Comparison of ENCODE assay signal across 8 mouse cellular contexts in the genomic region with DNA sequence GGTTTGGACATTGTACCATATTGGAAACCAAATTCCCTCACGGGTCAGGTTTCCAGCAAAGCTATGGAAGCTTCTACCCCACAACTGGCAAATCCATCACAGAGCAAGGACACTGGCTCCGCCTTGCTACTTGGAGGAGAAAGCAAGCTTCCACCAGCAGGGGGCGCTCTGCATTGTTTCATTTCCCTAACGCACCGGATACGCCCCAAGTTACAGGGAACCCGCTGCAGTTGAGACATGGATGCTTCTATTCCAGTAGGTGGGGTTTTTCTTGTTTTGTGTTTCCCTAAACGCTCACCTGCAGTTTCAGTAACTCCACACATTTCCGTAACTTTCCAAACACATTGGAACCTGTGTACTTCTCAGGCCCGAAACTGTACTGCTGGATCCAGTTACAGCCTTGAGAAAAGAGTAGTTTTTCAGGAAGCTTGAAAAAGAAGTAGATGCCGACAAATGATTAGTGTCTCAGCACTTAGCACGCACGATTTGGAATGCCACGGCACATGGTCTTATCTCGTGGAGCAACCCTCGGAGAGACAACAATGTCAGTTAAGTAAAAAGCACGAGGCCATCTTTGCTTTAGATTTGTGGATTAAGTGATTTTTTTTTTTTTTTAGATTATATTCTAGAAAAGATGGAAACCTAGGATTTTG. TPM values are rescaled to one million over a fixed set of nuclear protein-coding genes. Genes with fewer than 3 reads are reported as not detected.
DNase-seq lines count a peak whose midpoint lies in the region; ATAC-seq and TF ChIP-seq lines count a peak whose summit lies in the region.

No protein-coding gene starts in this region.

- TF ChIP-seq EP300 in heart, adult 2 months (IDR thresholded peaks at IDR 0.05; ENCODE audit: insufficient read depth, low read depth, low read length), result no peak

- no peaks in the 10 kb centered on the region for H3K9me3 ChIP-seq in embryonic facial prominence, embryonic 10.5 days
- no peaks in the 10 kb centered on the region for H3K9me3 ChIP-seq in limb, embryonic 12.5 days

- no peak overlapping the region for H3K4me2 ChIP-seq in limb, embryonic 12.5 days

- no peaks in the 10 kb centered on the region for H3K36me3 ChIP-seq in embryonic facial prominence, embryonic 10.5 days (replicated peaks)
- H3K36me3 ChIP-seq in heart, adult 2 months (ENCODE audit: control insufficient read depth, insufficient read depth, low read length), result no peaks in the 10 kb centered on the region
- 0 out of 2 replicates have a peak, but pooled peaks cover 4% of the 10 kb centered on the region for H3K36me3 ChIP-seq in limb, embryonic 12.5 days

- no peak overlapping the region for H3K27ac ChIP-seq in embryonic facial prominence, embryonic 10.5 days (replicated peaks)
- H3K27ac ChIP-seq in heart, adult 2 months, result no peak overlapping the region
- no peak overlapping the region for H3K27ac ChIP-seq in limb, embryonic 12.5 days

- H3K4me1 ChIP-seq in embryonic facial prominence, embryonic 10.5 days, result no peaks in the 10 kb centered on the region
- H3K4me1 ChIP-seq in heart, adult 2 months (ENCODE audit: control insufficient read depth, insufficient read depth, low read length), result no peaks in the 10 kb centered on the region
- no peaks in the 10 kb centered on the region for H3K4me1 ChIP-seq in limb, embryonic 12.5 days (replicated peaks)

- no peak overlapping the region for H3K9ac ChIP-seq in heart, adult 2 months (ENCODE audit: low read depth, low read length)
- H3K9ac ChIP-seq in limb, embryonic 12.5 days (replicated peaks), result no peak overlapping the region

- intact Hi-C loops in heart, adult 2 months (cut with DNase I), result loop anchor here (2.0 to 10.0 kb wide), 3 partner anchors 59 to 525 kb away; no protein-coding TSS in a partner anchor

- H3K27me3 ChIP-seq in embryonic facial prominence, embryonic 10.5 days (replicated peaks; ENCODE audit: low read depth, poor library complexity, severe bottlenecking), result no peaks in the 10 kb centered on the region
- H3K27me3 ChIP-seq in heart, adult 2 months (ENCODE audit: control insufficient read depth, insufficient read depth, low read length), result no peaks in the 10 kb centered on the region
- no peaks in the 10 kb centered on the region for H3K27me3 ChIP-seq in limb, embryonic 12.5 days

- DNase-seq in A20 (ENCODE audit: low read depth, low spot score), result peak; percentile 79
- DNase-seq in adrenal gland, postnatal 14 days, result peak; percentile 94
- peak; percentile 89 for DNase-seq in embryonic facial prominence, embryonic 10.5 days (ENCODE audit: low spot score)
- DNase-seq in heart, adult 2 months, result peak; percentile 78 to 88
- DNase-seq in kidney, adult 9 months, result peak; percentile 86
- DNase-seq in monocyte, adult 2 months (ENCODE audit: low read depth in 1 of 2, low spot score in 2 of 2), result peak; percentile 63 to 81
- DNase-seq in spleen, postnatal 14 days (ENCODE audit: low spot score in 2 of 2), result peak; percentile 68 to 78

- TF ChIP-seq CTCF in heart, adult 2 months (IDR thresholded peaks at IDR 0.05), result peak; percentile 93

- no peak for TF ChIP-seq POLR2A in heart, adult 2 months (IDR thresholded peaks at IDR 0.05; ENCODE audit: insufficient read depth, low read depth, low read length)

- no peak overlapping the region for H3K4me3 ChIP-seq in embryonic facial prominence, embryonic 10.5 days
- H3K4me3 ChIP-seq in heart, adult 2 months, result 0 out of 2 replicates have a peak overlapping the region, but pooled peaks have one; percentile 16
- H3K4me3 ChIP-seq in limb, embryonic 12.5 days (replicated peaks), result no peak overlapping the region

- WGBS in embryonic facial prominence, embryonic 10.5 days, result 41% methylated on average over 17 of the region's 17 CpGs
- 27% methylated on average over 17 of the region's 17 CpGs for WGBS in heart, adult 2 months
- WGBS in limb, embryonic 12.5 days, result 44% methylated on average over 17 of the region's 17 CpGs

- 0 out of 2 replicates have a peak, but pooled peaks have one; percentile 56 for ATAC-seq in limb, embryonic 12.5 days (ENCODE audit: insufficient number of reproducible peaks, insufficient read depth, low FRiP score, low TSS enrichment, low read depth)

- H3K79me2 ChIP-seq in heart, adult 2 months (replicated peaks; ENCODE audit: control insufficient read depth, insufficient read depth, low read length), result no peaks in the 10 kb centered on the region

RNA-seq across cellular contexts. Expression of a gene that starts 21.7 kb away (rescaled TPM):
- total RNA-seq in adrenal gland, postnatal 14 days (2021), result 5.5 and 14.0 TPM in 2 replicates
- 6.8 and 7.9 TPM in 2 replicates for polyA plus RNA-seq in embryonic facial prominence, embryonic 10.5 days (2016; fragmentation: Nextera tagmentation; extraction: Ambion mirVana)
- 1 to 10 TPM; 1.9 to 3.0 TPM for total RNA-seq in heart, adult 2 months (2021)
- polyA plus RNA-seq in heart, adult 2 months (2012; rRNA removed), result 1.5 and 1.9 TPM in 2 replicates
- polyA plus RNA-seq in limb, embryonic 12.5 days (2016; fragmentation: Nextera tagmentation; extraction: Ambion mirVana), result 12.5 and 16.0 TPM in 2 replicates

RNA-seq across cellular contexts. Expression of a gene that starts 29.2 kb away (rescaled TPM):
- 37.1 and 43.6 TPM in 2 replicates for total RNA-seq in adrenal gland, postnatal 14 days (2021)
- 26.4 and 27.7 TPM in 2 replicates for polyA plus RNA-seq in embryonic facial prominence, embryonic 10.5 days (2016; fragmentation: Nextera tagmentation; extraction: Ambion mirVana)
- total RNA-seq in heart, adult 2 months (2021), result 10 to 100 TPM; 24.6 to 26.1 TPM
- 18.7 and 22.5 TPM in 2 replicates for polyA plus RNA-seq in heart, adult 2 months (2012; rRNA removed)
- polyA plus RNA-seq in limb, embryonic 12.5 days (2016; fragmentation: Nextera tagmentation; extraction: Ambion mirVana), result 35.1 and 36.8 TPM in 2 replicates
